Mouse (Mus musculus): ENCODE results near the gene Igf2bp3. TPM values are rescaled to one million over a fixed set of nuclear protein-coding genes. Genes with fewer than 3 reads are reported as not detected.

The Igf2bp3 gene
- polyA plus RNA-seq, 1 experiment from 2014 or later = 30.4 TPM

DNA sequence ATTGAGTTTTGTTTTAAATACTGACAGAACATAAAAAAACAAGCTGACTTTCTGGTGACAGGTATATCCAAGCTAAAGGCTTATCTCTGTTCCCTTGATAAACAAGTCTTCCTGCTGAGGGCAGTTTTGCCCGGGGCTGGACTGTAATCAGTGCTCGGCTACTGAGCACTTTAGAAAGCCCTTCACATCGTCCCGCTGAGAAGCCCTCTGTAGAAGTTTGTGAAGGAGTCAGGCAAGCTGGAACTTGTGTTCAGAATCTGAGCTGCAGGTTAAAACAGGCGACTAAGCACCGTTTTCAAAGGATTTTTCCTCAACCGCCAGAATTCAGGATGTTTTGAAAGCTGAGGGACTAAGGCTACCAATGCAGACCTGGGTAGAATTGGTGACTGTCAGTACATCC, 7.1 kb upstream of the Igf2bp3 start:
- WGBS = 5% methylated on average over 7 of the region's 7 CpGs
- Histone ChIP-seq H3K4me2 (replicated peaks) (no peak overlapping the region), H3K36me3 (replicated peaks; ENCODE audit: control insufficient read depth, insufficient read depth) (no peaks in the 10 kb centered on the region), H3K4me1 (replicated peaks; ENCODE audit: control insufficient read depth, insufficient read depth, low read length) (peaks cover 6% of the 10 kb centered on the region; the same call in 1 of the 2 replicates), H3K27me3 (ENCODE audit: control insufficient read depth, insufficient read depth, low read length) (no peaks in the 10 kb centered on the region), H3K4me3 (replicated peaks; ENCODE audit: low read length) (no peak overlapping the region), H3K9ac (no peak overlapping the region), H3K9me3 (ENCODE audit: control insufficient read depth, low read length) (no peaks in the 10 kb centered on the region), H3K27ac (no peak overlapping the region)
- no peak for DNase-seq (ENCODE audit: low spot score)
- ATAC-seq (ENCODE audit: low FRiP score) = no peak

- Histone ChIP-seq H3K9ac (no peak overlapping the region), H3K4me2 (replicated peaks) (peak overlapping the region; percentile 36), H3K9me3 (ENCODE audit: control insufficient read depth, low read length) (no peaks in the 10 kb centered on the region), H3K27me3 (ENCODE audit: control insufficient read depth, insufficient read depth, low read length) (no peaks in the 10 kb centered on the region), H3K4me3 (replicated peaks; ENCODE audit: low read length) (0 out of 2 replicates have a peak overlapping the region, but pooled peaks have one; percentile 2), H3K36me3 (replicated peaks; ENCODE audit: control insufficient read depth, insufficient read depth) (no peaks in the 10 kb centered on the region), H3K4me1 (replicated peaks; ENCODE audit: control insufficient read depth, insufficient read depth, low read length) (peaks cover 7% of the 10 kb centered on the region; the same call in 1 of the 2 replicates), H3K27ac (no peak overlapping the region)
- ATAC-seq (ENCODE audit: low FRiP score) (no peak), DNase-seq (ENCODE audit: low spot score) (no peak)
- WGBS = 3% methylated on average over 16 of the region's 16 CpGs
Measured at GRCm38 (mm10) chr6:49219920-49220604, 5.3 kb upstream of the Igf2bp3 start.

DNA sequence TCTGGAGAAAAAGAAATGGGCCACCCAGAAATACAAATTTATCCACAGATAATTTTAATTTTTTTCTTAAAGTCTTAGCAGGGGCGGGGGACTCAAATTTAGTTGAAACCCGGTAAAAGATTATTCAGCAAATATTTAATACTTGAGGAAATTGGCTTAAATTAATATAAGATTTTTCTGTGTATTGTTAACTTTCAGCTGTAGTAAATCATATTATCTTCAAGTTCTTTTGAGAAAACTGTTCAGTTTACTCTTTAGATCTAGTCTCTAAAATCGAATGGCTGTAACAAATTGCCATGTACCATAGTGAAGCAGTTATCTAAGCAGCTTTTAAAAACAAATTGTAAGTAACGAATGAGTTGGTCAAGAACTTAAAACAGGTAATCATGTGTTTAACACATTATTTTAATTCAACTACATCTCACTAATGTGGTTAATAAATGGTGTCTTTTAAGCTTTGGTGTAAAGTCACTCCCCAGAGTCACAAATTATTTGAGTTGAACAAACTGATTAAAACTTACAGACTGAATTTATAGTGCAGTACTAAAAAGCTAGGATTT, 4.3 kb upstream of the Igf2bp3 start:
- ATAC-seq (ENCODE audit: low FRiP score) = no peak
- Histone ChIP-seq H3K4me1 (replicated peaks; ENCODE audit: control insufficient read depth, insufficient read depth, low read length) (peaks cover 7% of the 10 kb centered on the region; the same call in 1 of the 2 replicates), H3K4me2 (replicated peaks) (no peak overlapping the region), H3K9me3 (ENCODE audit: control insufficient read depth, low read length) (no peaks in the 10 kb centered on the region), H3K4me3 (replicated peaks; ENCODE audit: low read length) (no peak overlapping the region), H3K27ac (no peak overlapping the region), H3K36me3 (replicated peaks; ENCODE audit: control insufficient read depth, insufficient read depth) (no peaks in the 10 kb centered on the region), H3K9ac (no peak overlapping the region), H3K27me3 (ENCODE audit: control insufficient read depth, insufficient read depth, low read length) (no peaks in the 10 kb centered on the region)
- DNase-seq (ENCODE audit: low spot score) = no peak
- 10% methylated on average over 4 of the region's 4 CpGs for WGBS

DNA sequence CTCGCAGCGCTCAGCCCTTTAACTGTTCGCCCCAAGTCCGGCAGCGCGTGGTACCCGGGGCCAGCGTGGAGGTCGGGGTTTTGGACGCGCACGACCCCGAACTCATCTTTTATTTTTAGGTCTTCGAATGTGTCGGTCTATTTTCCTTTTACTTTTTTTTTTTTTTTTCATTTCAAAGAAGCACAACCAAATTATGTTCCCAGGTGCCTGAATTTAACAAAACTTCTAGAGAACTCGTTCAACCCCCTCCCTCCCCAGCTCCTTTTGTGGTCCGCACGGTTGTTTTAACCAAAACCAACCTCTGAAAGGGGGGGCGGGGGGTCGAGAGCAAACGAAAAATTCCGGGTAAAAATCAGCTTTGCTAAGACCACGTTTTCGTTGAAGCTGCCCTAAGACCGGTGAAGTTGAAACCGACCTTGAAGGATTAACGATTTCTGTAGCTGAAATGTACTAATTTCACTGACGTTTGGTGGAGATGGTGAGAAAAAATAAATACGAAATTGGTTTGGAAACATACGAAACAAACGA, 3.6 kb upstream of the Igf2bp3 start:
- DNase-seq (ENCODE audit: low spot score) (peak; percentile 27), ATAC-seq (ENCODE audit: low FRiP score) (no peak)

GRCm38 (mm10) chr6:49217581-49218274, 3.0 kb upstream of the Igf2bp3 start:
- peak overlapping the region; percentile 86 for H3K27ac ChIP-seq
- no peaks in the 10 kb centered on the region for H3K27me3 ChIP-seq (ENCODE audit: control insufficient read depth, insufficient read depth, low read length)
- peak overlapping the region; percentile 44 for H3K4me3 ChIP-seq (replicated peaks; ENCODE audit: low read length)
- H3K9me3 ChIP-seq (ENCODE audit: control insufficient read depth, low read length) = no peaks in the 10 kb centered on the region
- peak overlapping the region; percentile 68 for H3K9ac ChIP-seq
- peak overlapping the region; percentile 75 for H3K4me2 ChIP-seq (replicated peaks)
- no peaks in the 10 kb centered on the region for H3K36me3 ChIP-seq (replicated peaks; ENCODE audit: control insufficient read depth, insufficient read depth)
- peaks cover 14% of the 10 kb centered on the region; the same call in 1 of the 2 replicates for H3K4me1 ChIP-seq (replicated peaks; ENCODE audit: control insufficient read depth, insufficient read depth, low read length)
- under 1% methylated on average over 56 of the region's 56 CpGs for WGBS
- peak; percentile 94 for ATAC-seq (ENCODE audit: low FRiP score)
- peak; percentile 94 for DNase-seq (ENCODE audit: low spot score)

More for the DNA sequence above, 3.6 kb upstream of the Igf2bp3 start:
- Histone ChIP-seq H3K36me3 (replicated peaks; ENCODE audit: control insufficient read depth, insufficient read depth) (no peaks in the 10 kb centered on the region), H3K4me1 (replicated peaks; ENCODE audit: control insufficient read depth, insufficient read depth, low read length) (peaks cover 8% of the 10 kb centered on the region; the same call in 1 of the 2 replicates), H3K4me2 (replicated peaks) (peak overlapping the region; percentile 75), H3K27ac (no peak overlapping the region), H3K9ac (0 out of 2 replicates have a peak overlapping the region, but pooled peaks have one; percentile 28), H3K4me3 (replicated peaks; ENCODE audit: low read length) (peak overlapping the region; percentile 44), H3K27me3 (ENCODE audit: control insufficient read depth, insufficient read depth, low read length) (no peaks in the 10 kb centered on the region), H3K9me3 (ENCODE audit: control insufficient read depth, low read length) (no peaks in the 10 kb centered on the region)
- under 1% methylated on average over 31 of the region's 31 CpGs for WGBS

DNA sequence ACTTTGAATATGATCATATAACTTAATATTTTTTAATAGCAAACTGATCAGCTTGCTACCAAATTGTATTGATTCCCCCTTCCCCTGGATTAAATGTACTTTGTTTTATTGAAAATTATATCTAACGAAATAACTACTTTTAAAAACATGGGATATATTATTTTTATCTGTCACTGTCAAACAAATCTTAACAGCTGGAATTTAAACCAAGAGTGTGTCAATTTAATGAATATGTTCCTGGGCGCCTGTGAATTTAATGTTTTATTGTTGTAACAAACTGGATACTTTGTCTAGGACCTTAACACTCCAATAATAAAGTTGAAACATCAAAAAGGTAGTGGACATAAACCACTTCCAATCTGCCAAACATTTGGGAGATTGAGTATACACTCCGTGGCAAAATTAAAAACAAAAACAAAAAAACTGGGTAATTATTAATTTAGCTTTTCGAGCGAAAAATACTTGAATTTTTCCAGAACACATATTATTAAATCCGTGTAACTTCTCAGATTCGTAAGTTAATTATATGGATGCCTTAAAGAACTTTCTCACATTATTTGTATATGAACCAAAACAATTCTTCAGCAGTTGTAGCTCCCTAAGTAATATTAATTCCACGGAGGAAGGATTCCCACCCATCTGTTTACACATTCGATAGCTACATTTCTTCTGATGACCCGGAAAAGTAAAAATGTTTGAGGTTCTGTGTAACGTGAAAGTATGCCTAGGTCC, 2.2 kb upstream of the Igf2bp3 start:
- H3K4me1 ChIP-seq (replicated peaks; ENCODE audit: control insufficient read depth, insufficient read depth, low read length) = peaks cover 22% of the 10 kb centered on the region; the same call in 1 of the 2 replicates
- no peaks in the 10 kb centered on the region for H3K27me3 ChIP-seq (ENCODE audit: control insufficient read depth, insufficient read depth, low read length)
- peak overlapping the region; percentile 85 for H3K4me2 ChIP-seq (replicated peaks)
- peak overlapping the region; percentile 44 for H3K4me3 ChIP-seq (replicated peaks; ENCODE audit: low read length)
- no peaks in the 10 kb centered on the region for H3K36me3 ChIP-seq (replicated peaks; ENCODE audit: control insufficient read depth, insufficient read depth)
- H3K27ac ChIP-seq = peak overlapping the region; percentile 86
- WGBS = 2% methylated on average over 11 of the region's 11 CpGs
- H3K9ac ChIP-seq = peak overlapping the region; percentile 68
- H3K9me3 ChIP-seq (ENCODE audit: control insufficient read depth, low read length) = no peaks in the 10 kb centered on the region
- DNase-seq (ENCODE audit: low spot score) (no peak), ATAC-seq (ENCODE audit: low FRiP score) (no peak)

- ATAC-seq (ENCODE audit: low FRiP score) = peak; percentile 22; the same call in 1 of the 2 replicates
Measured at GRCm38 (mm10) chr6:49215748-49216585, 1.2 kb upstream of the Igf2bp3 start.

More at GRCm38 (mm10) chr6:49215748-49216585, 1.2 kb upstream of the Igf2bp3 start:
- Histone ChIP-seq H3K4me2 (replicated peaks) (peak overlapping the region; percentile 85), H3K27ac (peak overlapping the region; percentile 96), H3K27me3 (ENCODE audit: control insufficient read depth, insufficient read depth, low read length) (no peaks in the 10 kb centered on the region), H3K9ac (peak overlapping the region; percentile 83), H3K36me3 (replicated peaks; ENCODE audit: control insufficient read depth, insufficient read depth) (no peaks in the 10 kb centered on the region), H3K4me3 (replicated peaks; ENCODE audit: low read length) (peak overlapping the region; percentile 72), H3K9me3 (ENCODE audit: control insufficient read depth, low read length) (no peaks in the 10 kb centered on the region), H3K4me1 (replicated peaks; ENCODE audit: control insufficient read depth, insufficient read depth, low read length) (peaks cover 31% of the 10 kb centered on the region)
- no peak for DNase-seq (ENCODE audit: low spot score)
- WGBS = under 1% methylated on average over 14 of the region's 14 CpGs

All from hindbrain, embryonic 14.5 days (tissue).